Mouse (Mus musculus): ENCODE results near the gene Zfhx3. TPM values are rescaled to one million over a fixed set of nuclear protein-coding genes. Genes with fewer than 3 reads are reported as not detected.
A peak's percentile ranks its signal among the peaks of the same experiment; 100 is the strongest.

The Zfhx3 gene
- polyA plus RNA-seq, 1 experiment from 2014 or later = 60.2 TPM

- Histone ChIP-seq H3K4me3 (no peak overlapping the region), H3K4me1 (peaks cover 57% of the 10 kb centered on the region), H3K27ac (peak overlapping the region; percentile 59), H3K4me2 (peak overlapping the region; percentile 34), H3K27me3 (replicated peaks) (no peaks in the 10 kb centered on the region), H3K9ac (no peak overlapping the region), H3K9me3 (no peaks in the 10 kb centered on the region), H3K36me3 (replicated peaks) (no peaks in the 10 kb centered on the region)
- ATAC-seq (replicated peaks) = no peak; the same call in 1 of the 2 replicates
- WGBS = 17% methylated on average over 12 of the region's 12 CpGs
Observed at GRCm38 (mm10) chr8:108886599-108887255, 944.3 kb downstream of the Zfhx3 start.

- H3K27me3 ChIP-seq (replicated peaks) = no peaks in the 10 kb centered on the region
- no peaks in the 10 kb centered on the region for H3K9me3 ChIP-seq
- H3K4me3 ChIP-seq = no peak overlapping the region
- peak overlapping the region; percentile 34 for H3K4me2 ChIP-seq
- H3K4me1 ChIP-seq = peaks cover 57% of the 10 kb centered on the region
- H3K9ac ChIP-seq = no peak overlapping the region
- peak overlapping the region; percentile 59 for H3K27ac ChIP-seq
- ATAC-seq (replicated peaks) = no peak
- H3K36me3 ChIP-seq (replicated peaks) = no peaks in the 10 kb centered on the region
- 67% methylated on average over 14 of the region's 14 CpGs for WGBS
Observed at GRCm38 (mm10) chr8:108887256-108887615, 944.8 kb downstream of the Zfhx3 start.

GRCm38 (mm10) chr8:108887890-108888289 lies 945.4 kb downstream of the Zfhx3 start:
- no peaks in the 10 kb centered on the region for H3K9me3 ChIP-seq
- WGBS = 83% methylated on average over 8 of the region's 8 CpGs
- ATAC-seq (replicated peaks) = no peak
- no peaks in the 10 kb centered on the region for H3K36me3 ChIP-seq (replicated peaks)
- H3K4me2 ChIP-seq = no peak overlapping the region
- no peak overlapping the region for H3K4me3 ChIP-seq
- no peak overlapping the region for H3K9ac ChIP-seq
- H3K27ac ChIP-seq = peak overlapping the region; percentile 74
- H3K4me1 ChIP-seq = peaks cover 57% of the 10 kb centered on the region
- no peaks in the 10 kb centered on the region for H3K27me3 ChIP-seq (replicated peaks)

- H3K4me3 ChIP-seq = no peak overlapping the region
- no peak overlapping the region for H3K9ac ChIP-seq
- H3K27ac ChIP-seq = peak overlapping the region; percentile 74
- no peak for ATAC-seq (replicated peaks)
- no peaks in the 10 kb centered on the region for H3K27me3 ChIP-seq (replicated peaks)
- 18% methylated on average over 4 of the region's 4 CpGs for WGBS
- no peaks in the 10 kb centered on the region for H3K9me3 ChIP-seq
- H3K4me2 ChIP-seq = no peak overlapping the region
- H3K36me3 ChIP-seq (replicated peaks) = no peaks in the 10 kb centered on the region; the same call in 1 of the 2 replicates
- H3K4me1 ChIP-seq = peaks cover 57% of the 10 kb centered on the region
Observed at GRCm38 (mm10) chr8:108888924-108889323, 946.5 kb downstream of the Zfhx3 start.

- ATAC-seq (replicated peaks) = no peak
- H3K4me1 ChIP-seq = peaks cover 56% of the 10 kb centered on the region
- H3K27me3 ChIP-seq (replicated peaks) = no peaks in the 10 kb centered on the region
- peak overlapping the region; percentile 74; the same call in 1 of the 2 replicates for H3K27ac ChIP-seq
- H3K36me3 ChIP-seq (replicated peaks) = no peaks in the 10 kb centered on the region; the same call in 1 of the 2 replicates
- WGBS = 21% methylated on average over 5 of the region's 5 CpGs
- no peaks in the 10 kb centered on the region for H3K9me3 ChIP-seq
- no peak overlapping the region for H3K4me3 ChIP-seq
- no peak overlapping the region for H3K9ac ChIP-seq
- no peak overlapping the region for H3K4me2 ChIP-seq
Observed at GRCm38 (mm10) chr8:108889406-108889805, 947.0 kb downstream of the Zfhx3 start.

GRCm38 (mm10) chr8:108894287-108894686 lies 951.8 kb downstream of the Zfhx3 start:
- ATAC-seq (replicated peaks) = no peak
- H3K4me3 ChIP-seq = no peak overlapping the region
- no peak overlapping the region for H3K9ac ChIP-seq
- peaks cover 53% of the 10 kb centered on the region for H3K4me1 ChIP-seq
- H3K9me3 ChIP-seq = no peaks in the 10 kb centered on the region
- H3K27me3 ChIP-seq (replicated peaks) = no peaks in the 10 kb centered on the region
- WGBS = 69% methylated on average over 10 of the region's 10 CpGs
- no peaks in the 10 kb centered on the region; the same call in 1 of the 2 replicates for H3K36me3 ChIP-seq (replicated peaks)
- no peak overlapping the region for H3K4me2 ChIP-seq
- no peak overlapping the region for H3K27ac ChIP-seq

GRCm38 (mm10) chr8:108896468-108897346 lies 954.3 kb downstream of the Zfhx3 start:
- peak; percentile 55 for ATAC-seq (replicated peaks)
- no peaks in the 10 kb centered on the region for H3K27me3 ChIP-seq (replicated peaks)
- H3K9me3 ChIP-seq = no peaks in the 10 kb centered on the region
- H3K4me3 ChIP-seq = no peak overlapping the region
- 0 out of 2 replicates have a peak overlapping the region, but pooled peaks have one; percentile 5 for H3K4me2 ChIP-seq
- no peak overlapping the region for H3K9ac ChIP-seq
- peaks cover 68% of the 10 kb centered on the region for H3K4me1 ChIP-seq
- no peaks in the 10 kb centered on the region; the same call in 1 of the 2 replicates for H3K36me3 ChIP-seq (replicated peaks)
- WGBS = 25% methylated on average over 18 of the region's 18 CpGs
- H3K27ac ChIP-seq = peak overlapping the region; percentile 60

GRCm38 (mm10) chr8:108897347-108898100 lies 955.1 kb downstream of the Zfhx3 start:
- peaks cover 73% of the 10 kb centered on the region for H3K4me1 ChIP-seq
- H3K36me3 ChIP-seq (replicated peaks) = no peaks in the 10 kb centered on the region; the same call in 1 of the 2 replicates
- 47% methylated on average over 7 of the region's 7 CpGs for WGBS

GRCm38 (mm10) chr8:108899251-108899771 lies 956.9 kb downstream of the Zfhx3 start:
- Histone ChIP-seq H3K36me3 (replicated peaks) (no peaks in the 10 kb centered on the region), H3K27ac (no peak overlapping the region), H3K4me1 (peaks cover 90% of the 10 kb centered on the region), H3K9ac (no peak overlapping the region), H3K4me2 (no peak overlapping the region), H3K4me3 (no peak overlapping the region), H3K9me3 (no peaks in the 10 kb centered on the region), H3K27me3 (replicated peaks) (no peaks in the 10 kb centered on the region)
- WGBS = 68% methylated on average over 14 of the region's 14 CpGs
- ATAC-seq (replicated peaks) = no peak

More at GRCm38 (mm10) chr8:108897347-108898100, 955.1 kb downstream of the Zfhx3 start:
- Histone ChIP-seq H3K27me3 (replicated peaks) (no peaks in the 10 kb centered on the region), H3K27ac (peak overlapping the region; percentile 60; the same call in 1 of the 2 replicates), H3K4me2 (no peak overlapping the region), H3K9me3 (no peaks in the 10 kb centered on the region), H3K4me3 (no peak overlapping the region), H3K9ac (no peak overlapping the region)
- ATAC-seq (replicated peaks) = no peak

GRCm38 (mm10) chr8:108900541-108900940 lies 958.1 kb downstream of the Zfhx3 start:
- WGBS = 18% methylated on average over 10 of the region's 10 CpGs
- ATAC-seq (replicated peaks) = no peak
- H3K9me3 ChIP-seq = no peaks in the 10 kb centered on the region
- no peak overlapping the region for H3K4me3 ChIP-seq
- H3K27ac ChIP-seq = peak overlapping the region; percentile 73
- no peaks in the 10 kb centered on the region for H3K27me3 ChIP-seq (replicated peaks)
- 0 out of 2 replicates have a peak overlapping the region, but pooled peaks have one; percentile 3 for H3K9ac ChIP-seq
- peaks cover 94% of the 10 kb centered on the region for H3K4me1 ChIP-seq
- 0 out of 2 replicates have a peak overlapping the region, but pooled peaks have one; percentile 1 for H3K4me2 ChIP-seq
- H3K36me3 ChIP-seq (replicated peaks) = no peaks in the 10 kb centered on the region

- H3K4me2 ChIP-seq = no peak overlapping the region
- WGBS = 48% methylated on average over 14 of the region's 14 CpGs
- H3K4me1 ChIP-seq = peaks cover 94% of the 10 kb centered on the region
- H3K9ac ChIP-seq = no peak overlapping the region
- no peak overlapping the region for H3K4me3 ChIP-seq
- H3K27ac ChIP-seq = peak overlapping the region; percentile 73
- H3K9me3 ChIP-seq = no peaks in the 10 kb centered on the region
- H3K36me3 ChIP-seq (replicated peaks) = no peaks in the 10 kb centered on the region
- no peaks in the 10 kb centered on the region for H3K27me3 ChIP-seq (replicated peaks)
- ATAC-seq (replicated peaks) = no peak
Observed at GRCm38 (mm10) chr8:108901208-108901607, 958.8 kb downstream of the Zfhx3 start.

All from midbrain, embryonic 15.5 days (tissue).